Mouse (Mus musculus): ENCODE results near the gene Usp21. TPM values are rescaled to one million over a fixed set of nuclear protein-coding genes. Genes with fewer than 3 reads are reported as not detected.

Gene Usp21
- total RNA-seq, 2 experiments from 2014 or later: 24.5 to 36.0 TPM

DNA sequence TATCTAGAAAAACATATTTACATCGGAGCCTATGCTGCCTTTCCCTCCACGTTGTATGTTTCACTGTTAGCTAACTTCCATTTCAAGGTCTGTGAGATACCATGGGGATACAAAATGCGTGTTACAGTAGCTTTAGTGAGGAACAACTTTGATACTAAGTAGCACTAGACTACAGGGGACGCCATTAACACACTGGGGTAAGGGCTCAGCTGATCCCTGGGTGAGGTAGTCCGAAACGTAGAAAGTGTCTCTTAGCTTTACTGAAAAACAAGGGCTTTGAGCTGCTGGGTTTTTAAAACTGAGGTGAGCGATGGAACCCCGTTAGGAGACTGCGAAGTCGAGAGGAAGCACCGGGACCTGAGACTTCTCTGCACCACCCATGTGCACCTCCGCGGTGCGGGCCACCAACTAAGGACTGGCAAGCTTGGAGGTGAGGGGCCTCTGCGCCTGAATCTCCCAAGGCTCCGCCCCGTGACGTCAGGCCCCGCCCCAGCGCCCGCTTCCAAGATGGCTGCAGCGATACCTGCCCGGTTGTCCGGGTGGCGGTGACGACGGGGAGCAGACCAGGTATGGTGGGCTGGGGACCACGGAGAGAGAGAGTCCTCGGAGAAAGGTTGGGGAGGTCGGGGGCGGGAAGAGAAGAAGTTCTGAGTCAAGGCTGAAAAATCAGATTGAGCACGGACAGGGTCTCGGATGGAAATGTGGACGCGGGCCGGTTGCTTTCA, 17.8 kb downstream of the Usp21 start, which contains the start of gene B4galt3:
TSS of gene B4galt3 (plus strand) at position 481 of the 725 bp plus-strand sequence.
- ATAC-seq (replicated peaks; ENCODE audit: poor library complexity): peak; percentile 89

DNA sequence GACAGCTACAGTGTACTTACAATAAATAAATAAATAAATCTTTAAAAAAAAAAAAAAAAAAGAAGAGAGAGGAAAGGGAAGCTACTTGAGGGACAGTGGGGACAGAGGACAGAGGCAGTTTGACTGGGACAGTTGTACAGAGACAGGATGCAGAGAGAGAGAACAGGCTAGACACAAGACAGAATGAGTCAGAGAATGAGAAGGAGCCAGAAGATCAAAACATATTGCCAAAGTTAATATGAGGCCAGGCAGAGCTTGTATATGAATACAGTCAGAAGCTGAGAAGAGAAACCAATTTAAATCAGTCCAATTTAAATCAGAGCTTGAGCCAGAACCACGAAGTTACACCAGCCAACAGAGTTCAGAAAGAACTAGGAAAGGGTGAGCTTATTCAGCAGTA, 19.4 kb downstream of the Usp21 start:
- no peak for ATAC-seq (replicated peaks; ENCODE audit: poor library complexity)

DNA sequence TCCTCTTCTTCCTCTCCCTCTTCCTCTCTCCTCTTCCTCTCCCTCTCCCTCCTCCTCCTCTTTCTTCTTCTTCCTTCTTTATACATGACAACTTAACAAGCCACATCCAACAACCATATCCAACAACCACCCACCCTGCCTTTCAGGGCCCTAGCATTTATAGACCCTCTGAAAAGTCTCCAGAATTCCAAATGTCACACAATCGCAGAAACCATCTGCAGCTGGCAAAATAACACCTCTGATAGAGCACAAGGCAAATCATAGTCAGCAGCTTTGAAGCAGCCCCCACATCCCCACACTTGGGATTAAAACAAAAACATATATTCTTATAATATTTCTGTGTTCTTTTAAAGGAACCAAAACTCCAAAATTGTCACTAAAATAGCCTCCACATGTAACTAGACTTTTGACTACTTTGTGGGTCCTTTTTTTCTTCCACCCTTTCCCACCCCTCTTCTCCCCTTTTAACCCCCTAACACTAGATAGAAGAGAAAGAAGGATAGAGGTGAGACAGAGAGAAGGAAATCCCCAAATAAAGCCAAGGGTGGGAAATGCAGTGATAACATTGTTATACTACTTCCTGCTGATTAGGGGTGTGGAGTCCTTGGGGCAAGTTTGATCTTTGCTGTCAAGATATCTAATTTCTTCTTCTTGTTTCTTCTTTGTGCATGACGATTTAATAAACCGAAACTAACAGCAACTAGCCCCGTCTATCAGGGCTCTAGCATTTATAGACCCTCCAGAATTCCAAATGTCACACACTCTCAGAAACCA, 21.6 kb downstream of the Usp21 start:
- ATAC-seq (replicated peaks; ENCODE audit: poor library complexity): no peak

DNA sequence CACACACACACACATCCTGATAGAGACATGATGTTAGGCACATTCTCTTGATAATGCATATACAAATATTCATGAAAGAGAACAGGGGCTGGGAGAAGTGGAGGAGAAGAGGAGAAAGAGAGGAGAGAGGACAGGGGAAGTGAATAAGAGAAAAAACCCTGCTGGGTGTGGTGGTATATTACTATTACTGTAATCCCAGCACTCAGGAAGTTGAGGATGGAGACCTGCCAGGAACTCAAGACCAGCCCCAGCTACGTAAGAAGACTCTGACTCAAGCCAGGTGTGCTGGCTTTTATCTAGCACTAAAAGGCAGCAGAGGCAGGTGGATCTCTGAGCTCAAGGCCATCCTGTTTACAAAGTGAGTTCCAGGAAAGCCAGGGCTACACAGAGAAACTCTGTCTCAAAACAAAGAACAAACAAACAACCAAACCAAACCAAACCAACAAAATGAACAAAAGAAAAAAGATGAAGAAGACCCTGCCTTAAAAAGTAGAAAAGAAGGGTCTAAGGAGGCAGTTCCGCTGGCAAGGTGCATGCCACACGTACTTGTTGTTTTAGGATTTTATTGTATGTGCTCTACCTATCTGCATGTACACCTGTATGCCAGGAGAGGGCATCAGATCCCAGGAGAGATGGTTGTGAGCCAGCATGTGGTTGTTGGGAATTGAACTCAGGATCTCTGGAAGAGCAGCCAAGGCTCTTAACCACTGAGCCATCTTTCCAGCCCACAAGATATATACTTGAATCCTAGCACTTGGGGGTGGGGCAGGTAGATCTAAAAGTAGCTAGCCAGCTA, 23.9 kb downstream of the Usp21 start:
- no peak for ATAC-seq (replicated peaks; ENCODE audit: poor library complexity)

DNA sequence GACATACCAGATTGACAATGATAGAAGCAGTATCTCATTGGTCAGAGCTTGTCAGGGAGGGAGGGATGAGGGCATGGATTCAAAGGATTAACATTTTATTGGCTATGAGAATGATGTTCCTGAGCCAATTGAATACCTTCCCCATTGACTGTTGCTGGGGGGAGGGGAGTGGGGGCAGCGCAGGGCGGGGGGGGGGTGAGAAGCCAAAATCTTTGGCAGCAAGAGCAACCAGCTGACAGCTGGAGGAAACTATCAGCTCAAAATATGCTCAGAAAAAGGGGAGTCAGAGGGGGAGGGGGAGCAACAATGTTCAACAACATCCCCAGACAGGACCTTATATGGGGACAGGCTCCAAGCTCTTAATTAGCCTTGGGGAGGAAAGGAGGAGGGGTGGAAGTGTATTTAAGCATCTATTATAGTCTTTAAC, 24.6 kb downstream of the Usp21 start:
- ATAC-seq (replicated peaks; ENCODE audit: poor library complexity): no peak

DNA sequence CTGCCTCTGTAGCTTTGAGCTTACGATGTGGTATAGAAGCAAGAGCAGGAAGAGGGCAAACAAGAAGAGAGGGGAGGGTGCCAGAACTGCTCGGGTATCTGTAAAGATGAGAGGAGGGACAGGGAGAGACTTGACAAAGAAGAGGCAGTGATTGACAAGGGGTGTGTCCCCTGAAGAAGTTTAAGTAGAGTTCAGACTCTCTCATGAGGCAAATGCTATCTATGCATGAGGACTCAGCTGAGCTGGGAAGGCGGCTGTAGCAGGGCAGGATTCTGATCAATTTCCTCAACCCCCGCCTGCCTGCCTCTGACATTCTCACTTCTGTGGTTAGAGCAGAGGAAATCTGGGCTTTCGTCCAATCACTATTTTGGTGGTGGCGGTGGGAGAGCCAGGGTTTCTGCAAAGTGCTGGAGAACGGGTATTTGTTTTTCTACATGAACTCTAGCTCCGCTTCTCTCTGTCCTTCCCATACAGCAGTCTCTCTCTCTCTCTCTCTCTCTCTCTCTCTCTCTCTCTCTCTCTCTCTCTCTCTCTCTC, 25.1 kb downstream of the Usp21 start:
- peak; percentile 50 for ATAC-seq (replicated peaks; ENCODE audit: poor library complexity)

DNA sequence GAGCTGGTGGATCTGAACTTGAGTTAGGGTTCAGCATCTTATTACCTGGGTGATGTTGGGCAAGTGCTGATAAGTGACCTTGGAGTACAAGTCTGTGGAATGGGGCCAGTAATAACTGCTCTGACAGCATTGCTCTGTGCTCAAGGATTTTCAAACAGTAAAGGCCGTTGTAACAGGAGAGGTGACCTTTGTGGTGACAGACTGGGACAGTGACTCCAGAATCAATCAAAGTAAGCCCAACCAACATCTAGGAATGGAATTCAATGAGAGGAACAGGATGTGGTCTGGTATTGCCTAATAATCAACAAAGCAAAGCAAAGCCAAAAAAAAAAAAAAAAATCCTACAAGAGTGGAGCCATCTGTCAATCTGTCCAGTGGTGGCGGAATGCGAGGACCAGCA, 27.5 kb downstream of the Usp21 start:
- ATAC-seq (replicated peaks; ENCODE audit: poor library complexity): no peak; the same call in 1 of the 2 replicates

DNA sequence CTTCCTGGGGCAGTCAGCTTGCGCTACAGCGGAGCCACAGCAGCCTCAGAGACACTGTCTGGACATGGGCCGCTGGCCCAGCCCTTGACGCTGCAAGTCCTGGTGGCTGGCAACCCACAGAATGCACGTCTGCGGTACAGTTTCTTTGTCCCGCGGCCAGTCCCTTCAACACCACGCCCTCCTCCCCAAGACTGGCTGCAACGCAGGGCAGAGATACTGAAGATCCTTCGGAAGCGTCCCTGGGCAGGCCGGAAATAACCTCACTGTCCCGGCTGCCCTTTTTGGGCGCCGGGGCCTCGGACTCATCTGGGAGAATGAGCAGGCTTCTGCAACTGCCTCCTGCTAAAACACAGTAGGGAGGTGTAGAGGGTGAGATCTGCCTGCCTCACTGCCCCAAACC, 28.9 kb downstream of the Usp21 start:
- ATAC-seq (replicated peaks; ENCODE audit: poor library complexity): 0 out of 2 replicates have a peak, but pooled peaks have one; percentile 1

DNA sequence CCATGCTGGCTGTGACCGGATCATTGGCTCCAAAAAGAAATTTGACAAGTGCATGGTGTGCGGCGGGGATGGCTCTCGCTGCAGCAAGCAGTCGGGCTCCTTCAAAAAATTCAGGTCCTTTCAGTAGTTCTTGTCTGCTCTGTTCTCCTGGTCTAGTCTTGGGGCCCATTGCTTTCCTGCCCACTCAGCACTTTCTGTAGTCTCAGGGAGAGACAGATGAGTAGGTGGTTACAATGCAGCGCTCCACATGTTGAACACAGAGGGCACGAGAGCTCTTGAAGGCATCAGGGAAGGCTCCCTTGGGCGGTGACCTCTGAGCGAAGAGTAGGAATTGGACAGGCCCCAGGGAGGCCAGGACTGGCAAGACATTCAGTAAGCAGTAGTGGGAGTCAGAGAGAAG, 30.0 kb downstream of the Usp21 start:
- no peak for ATAC-seq (replicated peaks; ENCODE audit: poor library complexity)

DNA sequence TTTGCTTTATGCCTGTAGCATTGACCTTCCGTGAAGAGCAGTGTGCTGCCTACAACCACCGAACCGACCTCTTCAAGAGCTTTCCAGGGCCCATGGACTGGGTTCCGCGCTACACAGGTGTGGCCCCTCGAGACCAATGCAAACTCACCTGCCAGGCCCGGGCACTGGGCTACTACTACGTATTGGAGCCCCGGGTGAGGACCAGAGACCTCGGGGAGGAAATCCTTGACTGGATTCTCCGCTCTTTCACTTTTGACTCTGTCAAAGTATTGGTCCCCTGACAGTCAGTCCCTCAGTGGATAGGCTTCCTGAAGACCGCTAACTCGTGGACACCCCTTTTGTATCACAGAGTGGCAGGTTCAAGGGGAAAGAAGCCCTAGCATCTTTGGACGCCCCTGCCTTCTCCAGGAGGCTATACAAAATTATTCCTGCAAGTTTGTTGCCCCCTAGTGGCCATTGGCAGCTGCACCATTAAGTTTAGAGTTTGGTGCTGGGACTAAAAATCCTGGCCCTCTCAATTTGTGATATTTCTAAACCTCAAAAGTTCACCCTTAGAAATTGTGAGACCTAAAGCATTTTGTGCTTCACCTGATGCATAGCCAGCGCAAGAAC, 30.7 kb downstream of the Usp21 start:
- peak; percentile 82 for ATAC-seq (replicated peaks; ENCODE audit: poor library complexity)

DNA sequence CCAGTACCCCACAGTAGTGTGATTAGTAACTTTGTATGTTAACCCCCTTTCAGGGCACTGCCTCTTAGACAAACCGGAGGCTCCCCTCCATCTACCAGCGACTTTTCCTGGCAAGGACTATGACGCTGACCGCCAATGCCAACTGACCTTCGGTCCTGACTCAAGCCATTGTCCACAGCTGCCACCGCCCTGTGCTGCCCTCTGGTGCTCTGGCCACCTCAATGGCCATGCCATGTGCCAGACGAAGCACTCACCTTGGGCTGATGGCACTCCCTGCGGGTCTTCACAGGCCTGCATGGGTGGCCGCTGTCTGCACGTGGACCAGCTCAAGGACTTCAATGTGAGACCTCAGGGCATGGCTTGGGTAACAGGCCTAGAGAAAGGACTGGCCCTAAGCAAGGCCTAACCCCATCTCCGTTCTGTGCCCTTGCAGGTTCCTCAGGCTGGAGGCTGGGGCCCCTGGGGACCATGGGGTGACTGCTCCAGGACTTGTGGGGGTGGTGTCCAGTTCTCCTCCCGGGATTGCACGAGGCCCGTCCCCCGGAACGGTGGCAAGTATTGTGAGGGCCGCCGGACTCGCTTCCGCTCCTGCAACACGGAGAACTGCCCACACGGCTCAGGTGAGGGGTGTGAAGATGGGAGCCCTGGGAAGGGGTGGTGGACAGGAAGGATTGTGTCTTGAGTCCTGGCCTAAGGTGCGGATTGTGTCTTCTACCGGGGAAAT, 31.5 kb downstream of the Usp21 start:
- no peak for ATAC-seq (replicated peaks; ENCODE audit: poor library complexity)

DNA sequence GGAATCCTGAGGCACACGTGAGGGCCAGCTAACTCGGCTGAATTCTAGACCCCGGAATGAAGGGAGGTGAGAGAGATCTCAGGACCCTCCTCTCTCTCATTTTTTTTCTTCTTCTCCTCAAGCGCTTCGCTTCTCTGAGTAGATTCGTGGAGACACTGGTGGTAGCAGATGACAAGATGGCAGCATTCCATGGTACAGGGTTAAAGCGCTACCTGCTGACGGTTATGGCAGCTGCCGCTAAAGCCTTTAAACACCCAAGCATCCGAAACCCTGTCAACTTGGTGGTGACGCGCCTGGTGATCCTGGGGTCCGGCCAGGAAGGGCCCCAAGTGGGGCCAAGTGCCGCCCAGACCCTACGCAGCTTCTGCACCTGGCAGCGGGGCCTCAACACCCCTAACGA, 35.4 kb downstream of the Usp21 start:
- no peak for ATAC-seq (replicated peaks; ENCODE audit: poor library complexity)

DNA sequence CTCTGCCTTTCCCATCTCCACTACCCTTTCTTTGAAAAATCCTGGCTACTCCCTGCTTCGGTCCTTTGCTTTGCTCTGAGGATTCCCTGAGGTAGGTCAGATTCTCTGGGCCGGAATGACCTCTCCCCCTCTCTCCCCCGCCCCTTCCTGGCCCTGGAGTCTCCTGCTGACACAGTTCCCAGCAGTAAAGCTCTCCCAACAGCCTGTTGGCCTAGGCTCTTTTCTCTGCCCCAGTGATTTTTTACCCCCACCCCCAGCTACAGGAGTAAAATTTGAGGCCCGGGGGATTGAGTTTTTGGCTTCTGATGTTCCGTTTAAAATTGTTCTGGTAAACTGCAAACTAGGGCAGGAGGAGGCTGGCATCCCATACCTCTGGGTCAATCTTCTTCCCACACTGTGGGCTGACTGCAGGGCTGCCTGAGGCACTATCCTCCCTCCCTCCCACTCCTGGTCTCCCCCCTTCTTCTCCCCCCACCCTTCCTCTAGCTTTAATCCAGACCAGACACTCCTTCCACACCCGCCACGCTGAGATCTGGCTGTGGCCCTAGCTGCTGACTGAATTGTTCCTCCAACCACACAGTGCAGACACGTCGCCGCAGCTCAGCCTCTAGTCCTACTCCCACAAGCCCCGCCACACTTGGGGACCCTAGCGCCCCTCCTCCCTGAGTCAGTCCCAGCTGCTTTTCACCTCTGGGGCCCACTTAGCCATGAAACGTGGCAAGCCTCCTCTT, 36.0 kb downstream of the Usp21 start:
- ATAC-seq (replicated peaks; ENCODE audit: poor library complexity): no peak

DNA sequence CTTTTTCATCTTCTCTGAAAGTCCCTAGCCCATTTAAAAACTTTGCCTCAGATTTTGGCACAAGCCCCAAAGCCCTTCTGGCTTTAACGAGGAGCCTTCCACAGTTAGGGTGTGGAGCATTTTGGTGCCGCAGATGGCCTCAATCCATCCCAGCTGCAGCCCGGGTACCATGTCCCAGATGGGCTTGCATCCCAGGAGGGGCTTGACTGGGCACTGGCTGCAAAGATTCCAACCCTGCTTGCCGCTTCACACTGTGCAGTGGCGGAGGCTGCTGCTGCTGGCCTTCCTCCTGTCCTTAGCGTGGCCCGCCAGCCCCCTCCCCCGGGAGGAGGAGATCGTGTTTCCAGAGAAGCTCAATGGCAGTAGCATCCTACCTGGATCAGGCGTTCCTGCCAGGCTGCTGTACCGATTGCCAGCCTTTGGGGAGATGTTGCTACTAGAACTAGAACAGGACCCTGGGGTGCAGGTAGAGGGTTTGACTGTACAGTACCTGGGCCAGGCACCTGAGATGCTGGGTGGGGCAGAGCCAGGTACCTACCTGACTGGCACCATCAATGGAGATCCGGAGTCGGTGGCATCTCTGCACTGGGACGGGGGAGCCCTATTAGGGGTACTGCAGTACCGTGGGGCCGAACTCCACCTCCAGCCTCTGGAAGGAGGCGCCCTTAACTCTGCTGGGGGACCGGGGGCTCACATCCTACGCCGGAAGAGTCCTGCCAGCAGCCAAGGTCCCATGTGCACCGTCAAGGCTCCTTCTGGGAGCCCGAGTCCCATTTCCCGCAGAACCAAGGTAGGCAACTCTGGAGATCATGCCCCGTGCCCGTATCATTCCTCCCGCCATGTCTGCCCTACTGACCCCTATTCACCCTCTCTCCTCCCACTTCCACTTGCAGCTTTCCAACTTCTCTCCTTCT, 36.9 kb downstream of the Usp21 start, which contains the start of gene Ndufs2:
TSS of gene Ndufs2 (minus strand) at position 709 of the 914 bp plus-strand sequence.
- ATAC-seq (replicated peaks; ENCODE audit: poor library complexity): no peak

DNA sequence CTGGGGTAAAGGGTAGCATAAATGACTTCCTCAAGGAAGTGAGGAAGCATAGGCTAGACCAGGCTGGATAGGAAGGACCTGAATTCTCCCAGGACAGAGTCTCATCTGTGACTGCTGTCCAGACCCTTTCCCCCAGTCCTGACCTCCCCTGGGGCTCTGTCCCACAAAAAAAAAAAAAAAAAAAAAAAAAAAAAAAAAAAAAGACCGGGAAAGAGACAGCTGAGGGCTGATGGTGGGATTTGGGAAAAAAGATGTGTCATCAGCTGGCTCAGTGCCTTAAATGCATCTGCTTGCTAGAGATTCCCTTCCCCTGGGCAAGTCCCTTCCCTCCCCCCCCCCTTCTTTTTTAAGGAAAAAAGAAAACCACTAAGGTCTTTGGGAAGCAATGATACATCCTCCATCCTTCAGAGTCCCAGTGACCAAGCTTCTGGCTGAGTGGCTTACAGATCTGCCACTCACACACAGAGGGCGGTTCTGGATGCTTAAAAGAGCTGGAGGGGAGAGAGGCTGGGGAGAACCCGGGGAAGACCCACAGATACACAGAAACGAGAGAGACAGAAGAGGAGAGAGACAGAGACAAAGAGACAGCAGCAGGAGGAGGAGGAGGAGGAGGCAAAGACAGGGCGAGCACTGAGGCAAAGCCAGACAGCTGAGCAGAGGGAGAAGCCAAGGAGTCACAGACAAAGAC, 37.7 kb downstream of the Usp21 start, which contains the start of gene Adamts4:
TSS of gene Adamts4 (plus strand) at position 509 of the 688 bp plus-strand sequence.
- ATAC-seq (replicated peaks; ENCODE audit: poor library complexity): no peak

DNA sequence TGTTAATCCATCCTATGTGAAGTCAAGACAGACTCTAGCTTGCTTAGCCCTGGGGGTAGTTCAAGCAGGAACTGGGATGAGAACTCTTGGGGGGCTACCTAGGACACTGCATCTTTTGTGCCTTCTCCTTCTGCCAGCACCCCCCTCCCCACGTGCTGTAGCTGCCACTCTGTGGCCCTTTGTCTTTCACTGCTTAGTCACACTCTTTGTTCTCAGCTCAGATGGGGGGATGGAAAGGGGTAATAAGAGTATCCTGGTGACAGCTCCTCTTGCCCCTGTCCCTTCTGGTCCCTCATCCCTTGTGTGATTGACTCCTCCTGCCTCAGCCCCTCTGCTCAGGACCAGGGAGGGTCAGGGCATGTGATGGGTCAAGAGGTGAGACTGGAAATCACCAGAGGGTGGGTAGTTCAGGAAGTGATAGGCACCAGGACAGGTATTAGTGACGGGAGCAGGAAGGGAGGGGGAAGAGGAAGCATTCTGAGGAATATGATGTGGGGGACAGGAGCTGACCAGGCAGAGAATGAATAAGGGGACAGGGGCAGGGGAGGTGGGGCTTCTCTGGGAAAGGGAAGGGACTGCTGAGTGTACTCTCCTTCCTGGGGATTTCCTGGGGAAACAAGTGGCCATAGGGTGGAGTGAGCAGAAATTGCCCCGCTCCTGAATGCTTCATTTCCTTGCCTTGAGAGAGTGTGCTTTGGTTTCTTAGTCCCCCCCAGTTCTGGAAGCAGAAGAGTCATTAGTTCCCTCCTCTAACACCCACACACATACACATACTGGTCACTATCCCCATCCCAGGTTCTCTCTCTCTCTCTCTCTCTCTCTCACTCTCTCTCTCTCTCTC, 39.2 kb downstream of the Usp21 start:
- ATAC-seq (replicated peaks; ENCODE audit: poor library complexity): no peak

DNA sequence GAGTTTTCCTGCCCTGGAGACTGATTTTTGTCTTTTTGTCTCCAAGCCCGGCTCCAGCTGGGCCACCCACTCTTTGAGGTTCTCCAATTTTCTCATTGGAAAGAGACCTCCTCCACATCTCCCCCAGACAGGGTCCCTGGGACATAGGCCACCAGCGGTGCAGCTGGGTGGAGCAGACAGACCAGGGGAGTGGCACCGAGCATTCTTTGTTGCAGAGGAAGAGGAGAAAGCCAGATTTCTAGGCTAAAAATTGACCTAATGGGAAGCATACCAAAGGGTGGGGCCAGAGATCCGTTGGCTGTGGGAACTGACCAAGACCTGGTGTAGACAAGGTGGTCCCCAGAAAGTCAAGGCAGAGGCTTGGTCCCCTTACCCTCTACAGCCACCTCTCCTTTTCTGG, 39.9 kb downstream of the Usp21 start:
- no peak for ATAC-seq (replicated peaks; ENCODE audit: poor library complexity)

Measured in megakaryocyte progenitor cell, adult 5-6 weeks (primary cell).